Mouse (Mus musculus): Measurements from ENCODE around the gene Kif5a.

- TF ChIP-seq POLR2AphosphoS2 (IDR thresholded peaks at IDR 0.05; ENCODE audit: low read depth, low read length) (no peak), MYC (IDR thresholded peaks at IDR 0.05; ENCODE audit: low read depth, low read length) (no peak), POLR2A (IDR thresholded peaks at IDR 0.05; ENCODE audit: low read depth, low read length) (no peak), CTCF (conservative IDR thresholded peaks at IDR 0.05 in 1 of 2, IDR thresholded peaks at IDR 0.05 in 1 of 2; ENCODE audit: low read depth in 2 of 2, low read length in 2 of 2) (no peak), NRF1 (IDR thresholded peaks at IDR 0.05; ENCODE audit: low read depth, low read length) (no peak), TCF12 (IDR thresholded peaks at IDR 0.05; ENCODE audit: low read depth, low read length) (no peak), ZC3H11A (IDR thresholded peaks at IDR 0.05; ENCODE audit: low read depth, low read length) (no peak), UBTF (IDR thresholded peaks at IDR 0.05; ENCODE audit: low read depth, low read length) (no peak), ELF1 (IDR thresholded peaks at IDR 0.05; ENCODE audit: low read depth, low read length) (no peak), CHD1 (IDR thresholded peaks at IDR 0.05; ENCODE audit: low read depth, low read length) (no peak), KAT2A (IDR thresholded peaks at IDR 0.05; ENCODE audit: insufficient replicate concordance, low read length) (no peak), SMC3 (IDR thresholded peaks at IDR 0.05; ENCODE audit: low read depth, low read length) (no peak)
These were observed 18.2 kb upstream of the Kif5a start for GRCm38 (mm10) chr10:127281316-127281715.
